Mouse (Mus musculus) midbrain, embryonic 11.5 days (tissue): Measurements from ENCODE around the gene Mreg. TPM values are rescaled to one million over a fixed set of nuclear protein-coding genes. Genes with fewer than 3 reads are reported as not detected.
"Not testable (repeated sequence)": the region's sequence is repeated elsewhere in the genome, so short reads cannot be mapped to it uniquely, and the experiment has no call there.

Source experiments
- ATAC-seq: fragments of 200-750 bp; cut with Nextera tagmentation; 2 replicates; pipeline ENCODE4 v1.8.0; 2017; ENCODE audit warnings: moderate TSS enrichment, moderate library complexity; ENCODE audit not compliant: low FRiP score
- DNase-seq: peaks from one replicate; pipeline ENCODE4 v3.0.0; 2015; ENCODE audit warnings: low spot score; ENCODE audit errors: missing footprints
- H3K27ac ChIP-seq: fragments of 300-500 bp; sonication (generic); 2 replicates; pipeline ENCODE4 v1.5.1; 2014; ENCODE audit warnings: low read depth, low read length
- H3K27me3 ChIP-seq: fragments of 300-500 bp; sonication (generic); 2 replicates; pipeline ENCODE4 v1.6.1; 2014; ENCODE audit warnings: mild to moderate bottlenecking, low read length, moderate library complexity, mixed read lengths; ENCODE audit not compliant: control insufficient read depth, insufficient read depth
- H3K36me3 ChIP-seq: fragments of 300-500 bp; sonication (generic); 2 replicates; pipeline ENCODE4 v1.6.1; 2014; ENCODE audit warnings: mild to moderate bottlenecking, low read length, moderate library complexity, mixed read lengths; ENCODE audit not compliant: control insufficient read depth, insufficient read depth
- H3K4me1 ChIP-seq: fragments of 300-500 bp; sonication (generic); 2 replicates; pipeline ENCODE4 v1.6.1; 2014; ENCODE audit warnings: low read length; ENCODE audit not compliant: control insufficient read depth, insufficient read depth
- H3K4me2 ChIP-seq: fragments of 300-500 bp; sonication (generic); 2 replicates; pipeline ENCODE4 v1.6.1; 2014; ENCODE audit warnings: mild to moderate bottlenecking, moderate library complexity
- H3K4me3 ChIP-seq: fragments of 300-500 bp; sonication (generic); 2 replicates; pipeline ENCODE4 v1.5.1; 2014; ENCODE audit warnings: low read depth, low read length
- H3K9ac ChIP-seq: fragments of 300-500 bp; sonication (generic); 2 replicates; pipeline ENCODE4 v1.6.1; 2014; ENCODE audit warnings: low read length
- H3K9me3 ChIP-seq: fragments of 300-500 bp; sonication (generic); 2 replicates; pipeline ENCODE4 v1.6.1; 2016; ENCODE audit warnings: low read length; ENCODE audit not compliant: control insufficient read depth
- WGBS: fragments of 180-500 bp; shearing (Covaris S2); extraction: QIAGEN DNeasy Blood & Tissue Kit; methylation state at CpG from one replicate; pipeline ENCODE4 v1.1.7; 2014; 5-methylcytosine and 5-hydroxymethylcytosine counted together
- polyA plus RNA-seq: library from polyadenylated mRNA; unstranded; fragments of >200 nt; fragmentation: Nextera tagmentation; extraction: Ambion mirVana; gene quantifications from 2 replicates; pipeline ENCODE4 v1.2.1, GENCODE M21; 2014

Gene Mreg
- polyA plus RNA-seq, 1 experiment from 2014 or later: 6.3 TPM

DNA sequence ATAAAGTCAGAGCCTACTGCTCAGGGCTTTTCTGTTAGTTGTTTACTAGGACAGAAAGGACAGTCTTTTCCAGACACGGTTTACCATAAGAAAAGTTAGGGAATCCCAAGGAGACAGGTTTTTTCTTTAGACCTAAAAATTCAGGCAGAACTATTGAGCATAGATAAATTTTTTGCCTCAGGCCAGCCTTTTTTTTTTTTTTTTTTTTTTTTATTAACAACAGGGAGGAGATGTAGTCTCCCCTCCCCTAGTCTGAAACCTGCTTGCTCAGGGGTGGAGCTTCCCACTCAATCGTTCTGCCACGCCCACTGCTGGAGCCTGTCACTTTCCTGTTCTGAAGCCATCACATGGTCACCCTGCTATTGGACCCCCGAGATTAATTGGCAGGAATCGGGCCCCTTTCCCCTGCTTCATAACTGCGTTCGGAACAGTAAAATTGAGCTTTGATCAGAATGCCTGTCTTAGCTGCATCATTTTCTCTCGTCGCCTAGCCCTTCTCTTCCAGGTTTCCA lies 36.2 kb upstream of the Mreg start:
- ATAC-seq, H3K36me3 ChIP-seq, H3K4me1 ChIP-seq, H3K4me3 ChIP-seq, H3K27ac ChIP-seq, H3K9ac ChIP-seq, DNase-seq, H3K4me2 ChIP-seq, H3K27me3 ChIP-seq, H3K9me3 ChIP-seq: not testable (repeated sequence)
- WGBS: 53% methylated on average over 9 of the region's 9 CpGs

DNA sequence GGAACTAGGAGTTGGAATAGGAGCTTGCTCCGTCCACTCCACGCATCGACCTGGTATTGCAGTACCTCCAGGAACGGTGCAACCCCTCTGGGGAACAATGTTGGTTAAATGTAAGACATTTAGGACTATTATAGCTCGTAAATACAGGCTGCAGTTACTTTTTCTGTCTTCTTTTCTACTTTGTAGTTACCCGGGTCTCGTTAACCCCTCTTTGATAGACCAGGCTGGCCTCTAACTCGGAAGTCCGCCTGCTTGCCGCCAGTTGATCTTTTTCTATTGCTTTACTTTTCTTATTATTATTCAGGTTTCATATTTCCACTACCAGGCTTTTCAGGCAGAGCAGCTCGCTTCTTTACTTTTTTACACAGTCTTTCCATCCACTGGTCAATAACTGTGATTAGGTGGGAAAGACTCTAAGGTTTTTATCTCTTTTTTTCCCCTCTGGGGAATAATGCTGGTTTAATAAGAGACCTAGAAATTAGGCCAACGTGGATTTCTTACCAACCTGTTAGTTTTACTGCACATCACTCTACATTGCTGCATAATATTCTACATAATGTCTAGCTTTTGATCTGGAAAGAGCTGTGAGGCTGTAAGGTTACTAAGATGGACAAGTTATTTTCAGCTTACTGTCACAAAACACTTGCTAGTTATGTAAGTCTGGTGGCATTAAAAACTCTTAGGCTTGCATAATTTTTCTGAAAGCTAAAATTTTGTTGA lies 32.4 kb upstream of the Mreg start:
- H3K9me3 ChIP-seq: no peaks in the 10 kb centered on the region
- H3K36me3 ChIP-seq: no peaks in the 10 kb centered on the region
- no peak overlapping the region for H3K27ac ChIP-seq
- DNase-seq (peak; percentile 93), ATAC-seq (no peak; the same call in 1 of the 2 replicates)
- no peak overlapping the region; the same call in 1 of the 2 replicates for H3K4me2 ChIP-seq
- no peak overlapping the region; the same call in 1 of the 2 replicates for H3K9ac ChIP-seq
- under 1% methylated on average over 12 of the region's 12 CpGs for WGBS
- H3K4me1 ChIP-seq: no peaks in the 10 kb centered on the region
- no peak overlapping the region for H3K4me3 ChIP-seq
- no peaks in the 10 kb centered on the region for H3K27me3 ChIP-seq

- Histone ChIP-seq H3K4me1 (no peaks in the 10 kb centered on the region), H3K36me3 (no peaks in the 10 kb centered on the region), H3K9ac (peak overlapping the region; percentile 90), H3K27ac (peak overlapping the region; percentile 93), H3K9me3 (no peaks in the 10 kb centered on the region), H3K27me3 (no peaks in the 10 kb centered on the region), H3K4me2 (peak overlapping the region; percentile 48), H3K4me3 (peak overlapping the region; percentile 38)
- ATAC-seq (peak; percentile 95), DNase-seq (peak; percentile 99)
- 0% methylated on average over 45 of the region's 47 CpGs for WGBS
Measured at GRCm38 (mm10) chr1:72243656-72244316, 31.7 kb upstream of the Mreg start.

GRCm38 (mm10) chr1:72242581-72243143 lies 30.6 kb upstream of the Mreg start:
- ATAC-seq (no peak), DNase-seq (peak; percentile 41)
- Histone ChIP-seq H3K9ac (no peak overlapping the region), H3K4me1 (0 out of 2 replicates have a peak, but pooled peaks cover 3% of the 10 kb centered on the region), H3K27me3 (no peaks in the 10 kb centered on the region), H3K4me3 (no peak overlapping the region), H3K36me3 (no peaks in the 10 kb centered on the region), H3K4me2 (no peak overlapping the region), H3K27ac (no peak overlapping the region), H3K9me3 (no peaks in the 10 kb centered on the region)
- WGBS: 87% methylated on average over 5 of the region's 5 CpGs

DNA sequence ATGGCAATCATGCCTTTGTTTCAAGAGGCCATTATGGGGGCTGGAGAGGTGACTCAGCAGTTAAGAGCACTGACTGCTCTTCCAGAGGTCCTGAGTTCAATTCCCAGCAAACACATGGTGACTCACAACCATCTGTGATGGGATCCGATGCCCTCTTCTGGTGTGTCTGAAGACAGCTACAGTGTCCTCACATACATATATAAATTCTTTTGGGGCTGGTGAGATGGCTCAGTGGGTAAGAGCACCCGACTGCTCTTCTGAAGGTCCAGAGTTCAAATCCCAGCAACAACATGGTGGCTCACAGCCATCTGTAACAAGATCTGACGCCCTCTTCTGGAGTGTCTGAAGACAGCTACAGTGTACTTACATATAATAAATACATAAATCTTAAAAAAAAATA lies 27.0 kb upstream of the Mreg start:
- peak; percentile 19 for DNase-seq
- not testable (repeated sequence) for H3K9ac ChIP-seq, H3K4me2 ChIP-seq, H3K27ac ChIP-seq, H3K9me3 ChIP-seq, H3K27me3 ChIP-seq, ATAC-seq, H3K4me1 ChIP-seq, H3K4me3 ChIP-seq, H3K36me3 ChIP-seq
- WGBS: 87% methylated on average over 3 of the region's 3 CpGs

DNA sequence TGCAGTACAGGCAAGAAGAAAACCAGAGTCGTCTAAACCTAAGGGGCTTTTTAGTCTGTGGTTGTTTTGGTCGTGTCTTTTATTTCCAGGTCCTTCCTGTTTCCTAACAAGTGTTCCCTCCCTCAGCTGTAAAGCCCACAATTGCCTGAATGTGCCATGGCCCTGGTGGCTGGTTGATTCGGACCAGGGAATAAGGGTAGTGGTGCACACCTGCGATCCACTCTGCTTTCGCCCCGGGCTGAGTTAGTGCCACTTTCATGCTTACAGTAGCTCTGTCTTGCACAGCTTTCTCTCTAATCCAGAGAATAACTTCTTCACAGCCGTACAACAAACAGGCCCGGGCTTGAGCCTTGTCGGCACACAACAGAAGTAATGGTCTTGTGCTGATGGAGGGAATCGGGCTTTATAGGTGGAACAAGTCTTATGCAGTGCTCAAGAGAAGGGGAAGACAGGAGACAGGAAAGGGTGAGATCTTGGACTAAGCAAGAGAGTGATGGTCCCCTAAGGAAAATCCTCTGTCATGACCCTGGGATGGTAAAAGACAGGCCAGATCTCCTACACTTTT lies 26.0 kb upstream of the Mreg start:
- H3K4me3 ChIP-seq: no peak overlapping the region
- H3K27me3 ChIP-seq: no peaks in the 10 kb centered on the region
- H3K9me3 ChIP-seq: no peaks in the 10 kb centered on the region
- H3K4me2 ChIP-seq: no peak overlapping the region
- ATAC-seq: no peak
- no peak overlapping the region for H3K9ac ChIP-seq
- H3K36me3 ChIP-seq: no peaks in the 10 kb centered on the region
- no peak overlapping the region for H3K27ac ChIP-seq
- WGBS: 70% methylated on average over 10 of the region's 10 CpGs
- peak; percentile 82 for DNase-seq
- 0 out of 2 replicates have a peak, but pooled peaks cover 3% of the 10 kb centered on the region for H3K4me1 ChIP-seq

DNA sequence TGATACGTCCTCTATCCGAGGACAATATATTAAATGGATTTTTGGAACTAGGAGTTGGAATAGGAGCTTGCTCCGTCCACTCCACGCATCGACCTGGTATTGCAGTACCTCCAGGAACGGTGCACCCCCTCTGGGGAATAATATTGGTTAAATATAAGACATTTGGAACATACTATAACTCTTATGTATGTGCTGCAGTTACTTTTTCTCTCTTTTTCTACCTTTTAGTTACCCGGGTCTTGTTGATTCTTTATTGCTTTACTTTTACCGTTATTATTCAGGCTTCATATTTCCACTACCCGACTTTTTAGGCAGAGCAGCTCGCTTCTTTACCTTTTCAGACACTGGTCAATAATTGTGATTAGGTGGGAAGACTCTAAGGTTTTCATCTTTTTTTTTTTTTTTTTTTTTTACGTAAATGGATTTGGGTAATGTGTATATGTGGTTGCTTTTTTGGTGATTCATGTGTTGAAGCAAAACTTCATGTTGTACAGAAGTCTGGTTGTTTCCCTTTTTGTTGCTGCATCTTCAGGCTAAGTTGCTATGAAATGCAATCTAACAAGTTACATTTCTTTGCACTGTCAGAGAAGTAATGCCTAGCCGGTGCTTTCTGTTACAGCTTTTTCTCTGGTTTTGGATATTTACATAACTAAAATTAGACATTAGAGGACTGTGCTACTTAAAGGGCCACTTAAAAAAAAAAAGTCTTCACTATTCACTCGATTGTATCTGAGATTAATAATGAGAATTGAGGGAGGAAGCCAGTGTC lies 25.1 kb upstream of the Mreg start:
- Histone ChIP-seq H3K36me3 (no peaks in the 10 kb centered on the region), H3K27me3 (no peaks in the 10 kb centered on the region), H3K4me3 (0 out of 2 replicates have a peak overlapping the region, but pooled peaks have one; percentile 10), H3K9ac (no peak overlapping the region), H3K27ac (no peak overlapping the region), H3K4me2 (peak overlapping the region; percentile 33), H3K9me3 (no peaks in the 10 kb centered on the region), H3K4me1 (0 out of 2 replicates have a peak, but pooled peaks cover 3% of the 10 kb centered on the region)
- DNase-seq (peak; percentile 80), ATAC-seq (peak; percentile 67)
- WGBS: 7% methylated on average over 11 of the region's 13 CpGs

- not testable (repeated sequence) for H3K27ac ChIP-seq, H3K9me3 ChIP-seq, H3K4me1 ChIP-seq, H3K27me3 ChIP-seq, H3K36me3 ChIP-seq
- H3K4me2 ChIP-seq: peak overlapping the region; percentile 51
- peak; percentile 97 for DNase-seq
- peak; percentile 86 for ATAC-seq
- peak overlapping the region; percentile 43 for H3K4me3 ChIP-seq
- H3K9ac ChIP-seq: peak overlapping the region; percentile 46
- WGBS: under 1% methylated on average over 35 of the region's 50 CpGs
Measured at GRCm38 (mm10) chr1:72236363-72237006, 24.4 kb upstream of the Mreg start.
